Mouse (Mus musculus) fibroblast of lung, adult 2 months (primary cell): ENCODE results near the gene Enpep.

ENCODE experiments used
- DNase-seq: peaks from one replicate; pipeline ENCODE4 v3.0.0-alpha.2; 2011; ENCODE audit warnings: low read depth

Gene Enpep

DNA sequence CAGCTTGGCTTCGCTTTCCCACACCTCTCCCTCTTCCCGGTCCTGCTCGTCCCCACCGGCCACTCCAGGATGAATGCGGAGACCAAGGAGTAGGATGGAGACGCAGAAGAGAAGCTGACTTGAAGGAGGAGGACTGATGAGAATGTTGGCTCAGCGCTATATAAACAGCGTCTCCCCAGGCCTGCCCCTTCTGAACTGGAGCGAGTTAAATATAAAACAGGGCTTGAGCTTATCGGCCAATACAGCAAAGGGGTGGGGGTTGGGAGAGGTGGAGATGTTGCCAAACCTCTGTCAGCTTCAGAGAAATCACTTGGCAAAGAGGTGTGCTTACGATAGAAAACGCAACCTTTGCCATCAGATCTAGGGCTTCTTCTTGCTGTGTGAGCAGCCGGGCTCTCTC is at the start of gene Enpep:
Gene Enpep (minus strand): TSS at position 135 of the 400 bp plus-strand sequence.
- peak; percentile 58 for DNase-seq

DNA sequence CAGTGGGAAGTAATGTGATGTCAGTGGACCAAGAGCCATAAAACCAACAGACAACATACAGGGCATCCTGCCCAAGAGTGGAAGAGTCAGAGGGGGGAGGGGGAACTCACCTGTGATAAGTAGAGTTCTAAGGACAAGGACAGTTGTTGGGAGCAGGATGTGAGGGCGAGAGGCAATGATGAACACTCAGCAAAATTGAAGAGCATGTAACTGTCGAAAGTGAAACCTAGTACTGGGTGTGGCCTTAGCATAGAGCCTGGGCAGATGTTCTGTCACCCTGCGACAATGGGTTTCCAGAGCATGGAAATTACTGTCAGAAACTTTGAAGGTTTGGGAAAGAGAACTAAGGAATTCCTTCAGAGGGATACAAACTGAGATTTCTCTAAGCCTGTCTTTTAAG is 46.6 kb upstream of the Enpep start:
- DNase-seq = no peak

DNA sequence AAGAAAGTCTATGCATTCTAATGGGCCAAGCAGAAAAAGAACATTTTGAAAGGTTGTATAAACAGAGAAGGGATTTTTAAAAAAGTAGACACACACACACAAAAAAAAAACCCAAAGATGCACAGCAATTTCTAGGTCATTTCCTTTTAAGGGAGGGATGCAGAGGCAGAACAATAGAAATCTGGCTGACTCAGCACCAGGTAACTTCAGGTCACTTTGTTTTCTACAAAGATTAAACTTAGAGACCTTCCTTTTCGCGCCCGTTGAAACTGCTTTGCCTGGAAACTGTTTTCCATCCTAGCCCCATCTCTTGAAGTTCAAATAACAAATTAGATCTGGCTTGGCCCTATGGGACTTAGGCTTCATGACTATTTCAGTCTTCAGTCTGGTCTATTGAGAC is 42.6 kb upstream of the Enpep start:
- DNase-seq = no peak

DNA sequence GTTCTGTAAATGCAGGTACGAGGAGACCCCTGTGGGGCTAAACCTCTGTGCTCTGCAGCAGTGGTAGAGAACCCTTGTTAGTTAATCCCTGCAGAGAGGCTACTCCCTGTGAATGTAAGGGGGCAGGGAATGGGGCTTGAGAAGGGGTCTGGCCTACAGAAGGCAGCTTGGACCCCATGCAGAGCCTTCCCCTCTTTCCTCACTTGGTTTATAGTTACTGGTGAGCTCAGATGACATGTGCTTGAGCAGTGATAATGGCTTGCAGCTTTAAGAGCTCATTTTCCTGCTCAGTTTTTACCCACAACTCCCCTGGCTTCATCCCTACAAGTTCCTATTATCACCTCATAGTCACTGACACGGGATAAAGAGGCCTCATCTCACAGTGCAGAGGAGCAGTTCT is 40.6 kb upstream of the Enpep start:
- no peak for DNase-seq

DNA sequence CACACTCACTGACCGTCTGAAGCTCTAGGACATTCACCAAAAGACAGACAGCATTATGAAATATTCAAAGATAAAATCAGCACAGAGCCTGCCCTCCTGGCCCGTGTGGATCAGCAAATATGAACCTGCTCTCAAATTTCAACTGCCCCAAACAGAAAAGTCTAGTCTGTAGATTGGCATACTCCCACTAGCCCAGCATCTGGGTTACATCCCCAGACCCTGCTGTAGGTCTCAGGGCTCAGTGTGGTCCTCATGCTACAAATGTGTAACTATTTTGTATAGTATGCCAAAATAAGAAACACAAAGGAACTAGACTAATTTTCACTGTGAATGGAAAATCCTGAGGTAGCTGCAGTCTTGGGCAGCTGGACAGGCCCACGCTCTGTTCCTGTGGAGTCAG is 37.0 kb upstream of the Enpep start:
- DNase-seq = no peak

DNA sequence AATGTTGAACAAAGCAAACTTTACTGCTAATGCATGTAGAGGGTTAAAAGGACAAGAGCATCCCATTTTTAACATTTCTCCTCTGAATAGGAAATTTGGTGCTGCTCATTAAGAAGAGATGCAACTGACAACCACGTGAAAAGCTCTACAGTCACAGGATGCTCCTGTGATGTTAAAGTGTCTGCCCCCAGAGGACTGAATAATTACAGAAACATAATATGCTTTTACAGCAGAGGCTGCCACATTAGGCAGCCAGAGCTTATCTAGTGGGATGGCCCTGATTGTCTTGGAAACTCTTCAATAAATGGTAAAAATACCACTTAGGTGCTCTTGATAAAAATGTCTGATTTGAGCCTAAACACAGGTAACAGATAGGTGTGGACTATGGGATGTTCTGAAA is 33.4 kb upstream of the Enpep start:
- no peak for DNase-seq

DNA sequence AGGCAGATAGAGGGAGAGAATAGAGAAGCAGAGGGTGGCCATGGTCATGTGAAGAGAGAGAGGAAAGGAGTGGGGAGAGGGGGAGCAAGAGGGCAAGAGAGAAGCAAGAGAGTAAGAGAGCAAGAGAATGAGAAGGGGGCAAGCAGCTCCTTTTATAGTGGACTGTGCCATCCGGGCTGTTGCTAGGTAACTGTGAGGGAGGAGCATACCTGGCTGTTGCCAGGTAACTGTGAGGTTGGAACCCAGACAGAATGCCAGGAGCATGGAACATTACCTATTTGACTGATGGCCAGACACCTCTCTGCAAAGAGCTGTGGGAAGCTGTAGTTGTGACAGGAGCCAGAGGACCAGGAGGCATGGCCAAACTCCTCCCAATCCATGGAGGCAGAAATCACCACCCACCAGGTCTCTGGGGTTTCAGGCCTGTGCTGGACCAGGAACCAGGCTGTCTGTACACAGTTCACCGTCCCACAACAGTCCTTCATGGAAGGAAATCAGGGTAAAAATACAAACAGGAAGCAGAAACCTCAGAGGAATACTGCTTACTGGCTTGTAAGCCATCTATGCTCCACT is 32.4 kb upstream of the Enpep start:
- no peak for DNase-seq

DNA sequence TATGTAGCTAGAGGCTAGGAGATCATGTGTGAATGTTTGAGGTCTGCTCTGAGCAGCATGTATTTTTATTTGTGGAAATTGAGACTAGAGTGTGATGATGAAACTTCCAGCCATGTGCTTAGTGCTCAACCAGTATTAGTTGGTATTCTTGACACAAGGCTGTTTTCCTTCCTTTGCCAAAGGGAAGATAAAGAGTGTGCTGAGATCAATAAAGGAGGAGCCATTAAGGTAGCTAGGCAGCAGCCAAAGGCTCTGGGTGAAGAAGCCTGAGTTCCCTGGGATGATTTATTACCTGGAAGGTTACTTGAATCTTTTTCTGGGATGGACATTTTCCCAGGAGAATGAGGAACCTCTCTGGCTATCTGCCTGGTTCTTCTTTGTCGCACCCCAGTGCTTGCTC is 30.9 kb upstream of the Enpep start:
- no peak for DNase-seq

DNA sequence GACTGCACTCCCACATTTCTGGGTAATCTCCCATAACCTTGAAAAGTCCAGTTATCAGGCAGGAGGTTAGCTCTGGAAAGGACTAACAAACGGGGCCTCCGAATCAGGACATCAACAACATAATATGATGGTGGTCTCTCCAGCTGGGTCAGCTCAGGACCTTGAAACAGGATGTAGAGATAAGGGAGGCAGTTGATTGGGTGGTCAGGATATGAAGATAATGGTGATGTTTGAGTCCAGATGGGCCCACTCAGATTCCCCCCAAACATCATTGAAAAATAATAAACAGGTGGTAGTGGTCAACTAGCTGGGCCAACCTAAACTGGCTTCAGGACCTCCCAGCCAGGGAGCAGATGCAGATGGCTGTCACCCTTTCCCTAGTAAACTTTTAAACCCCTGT is 25.6 kb upstream of the Enpep start:
- DNase-seq = no peak

DNA sequence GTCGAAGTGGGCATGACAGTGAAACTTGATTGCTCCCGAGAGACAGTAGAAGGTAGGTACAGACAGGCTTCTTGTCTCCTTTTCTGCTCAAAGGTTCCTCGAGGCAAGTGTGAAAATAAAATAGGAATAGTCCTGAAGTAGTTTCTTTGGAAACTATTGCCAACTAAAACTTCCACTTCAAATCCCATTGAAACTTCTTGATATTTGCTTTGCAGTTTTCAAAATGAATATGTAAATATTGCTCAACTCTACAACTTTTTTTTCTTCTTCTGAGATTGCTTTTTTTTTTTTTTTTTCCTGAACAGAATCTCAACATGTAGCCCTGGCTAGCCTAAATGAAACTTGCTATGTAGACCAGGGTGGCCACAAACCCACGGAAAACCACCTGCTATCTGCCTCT is 21.4 kb upstream of the Enpep start:
- no peak for DNase-seq

DNA sequence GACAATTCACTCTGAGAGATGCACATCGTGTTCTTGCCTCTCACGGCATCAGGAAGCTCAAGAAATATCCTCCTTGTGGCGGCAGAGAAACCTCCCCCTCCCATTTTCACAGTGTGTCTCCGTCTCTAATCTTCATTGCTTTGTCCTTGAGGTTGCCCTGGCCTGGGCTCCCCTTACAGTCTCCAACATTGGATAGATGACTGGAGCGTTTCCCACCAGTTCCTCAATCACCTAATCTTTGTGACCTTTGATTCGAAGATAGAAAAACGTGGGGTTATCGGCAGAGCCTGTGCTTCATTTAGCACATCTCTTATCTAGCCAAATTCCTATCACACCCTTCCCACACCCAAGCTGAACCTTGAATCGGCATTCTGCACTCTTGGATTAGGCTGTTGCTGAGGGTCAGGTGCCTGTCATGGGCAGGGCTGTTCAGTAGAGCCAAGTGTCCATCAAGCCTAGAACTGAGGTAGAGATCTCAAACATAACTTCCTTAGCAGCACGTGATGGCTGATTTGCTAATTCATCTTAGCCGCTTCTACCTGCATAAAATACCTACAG is 18.9 kb upstream of the Enpep start:
- DNase-seq = no peak

DNA sequence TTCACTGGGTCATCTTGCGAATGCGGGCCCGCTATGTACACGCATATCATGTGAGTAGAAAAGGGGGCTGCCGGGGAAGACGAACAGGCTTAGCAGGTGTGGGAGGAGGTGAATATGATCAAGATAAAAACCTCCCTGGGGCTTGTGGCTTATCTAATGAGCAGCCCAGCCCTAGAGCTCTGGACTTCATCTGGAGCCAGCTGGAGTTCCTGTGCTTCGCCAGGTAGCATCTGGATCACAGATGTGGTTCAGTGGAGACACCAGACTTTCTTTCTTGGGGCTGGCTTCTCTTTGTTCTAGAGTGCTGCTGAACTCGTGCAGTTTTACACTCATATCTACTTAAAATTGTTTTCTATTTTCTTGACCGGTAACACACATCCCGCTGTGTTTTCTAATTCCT is 14.8 kb upstream of the Enpep start:
- no peak for DNase-seq

DNA sequence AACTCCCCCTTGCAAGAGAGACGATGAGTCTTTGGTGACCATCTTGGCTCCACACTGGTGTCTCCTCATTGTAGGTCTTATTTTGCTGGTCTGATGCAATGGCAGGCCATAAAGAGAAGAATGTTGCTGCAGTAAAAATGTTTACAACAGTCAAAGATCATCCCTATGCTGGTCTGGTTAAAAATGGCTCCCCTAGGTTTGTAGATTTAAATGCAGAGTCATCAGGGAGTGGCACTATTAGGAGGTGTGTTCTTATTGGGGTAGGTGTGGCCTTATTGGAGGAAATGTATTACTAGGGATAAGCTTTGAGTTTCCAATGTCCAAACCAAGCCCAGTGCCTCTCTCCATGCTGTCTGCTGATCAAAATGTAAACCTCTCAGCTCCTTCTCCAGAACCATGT is 10.2 kb upstream of the Enpep start:
- DNase-seq = no peak

DNA sequence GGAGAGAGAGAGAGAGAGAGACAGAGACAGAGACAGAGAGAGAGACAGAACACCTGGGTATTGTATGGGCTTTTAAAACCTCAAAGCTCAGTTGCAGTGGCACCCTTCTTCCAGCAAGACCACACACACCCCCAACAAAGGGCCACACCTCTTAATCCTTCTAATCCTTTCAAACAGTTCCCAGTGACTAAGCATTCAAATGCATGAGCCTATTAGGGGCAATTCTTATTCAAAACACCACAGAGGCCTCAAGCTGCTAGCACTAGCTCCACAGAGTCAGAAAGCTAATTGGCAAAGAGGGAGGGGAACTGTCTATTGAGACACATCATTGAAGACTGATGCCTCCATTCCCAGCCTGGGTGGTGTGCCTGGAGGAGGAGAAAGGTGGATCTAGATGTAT is 8.5 kb upstream of the Enpep start:
- no peak for DNase-seq

DNA sequence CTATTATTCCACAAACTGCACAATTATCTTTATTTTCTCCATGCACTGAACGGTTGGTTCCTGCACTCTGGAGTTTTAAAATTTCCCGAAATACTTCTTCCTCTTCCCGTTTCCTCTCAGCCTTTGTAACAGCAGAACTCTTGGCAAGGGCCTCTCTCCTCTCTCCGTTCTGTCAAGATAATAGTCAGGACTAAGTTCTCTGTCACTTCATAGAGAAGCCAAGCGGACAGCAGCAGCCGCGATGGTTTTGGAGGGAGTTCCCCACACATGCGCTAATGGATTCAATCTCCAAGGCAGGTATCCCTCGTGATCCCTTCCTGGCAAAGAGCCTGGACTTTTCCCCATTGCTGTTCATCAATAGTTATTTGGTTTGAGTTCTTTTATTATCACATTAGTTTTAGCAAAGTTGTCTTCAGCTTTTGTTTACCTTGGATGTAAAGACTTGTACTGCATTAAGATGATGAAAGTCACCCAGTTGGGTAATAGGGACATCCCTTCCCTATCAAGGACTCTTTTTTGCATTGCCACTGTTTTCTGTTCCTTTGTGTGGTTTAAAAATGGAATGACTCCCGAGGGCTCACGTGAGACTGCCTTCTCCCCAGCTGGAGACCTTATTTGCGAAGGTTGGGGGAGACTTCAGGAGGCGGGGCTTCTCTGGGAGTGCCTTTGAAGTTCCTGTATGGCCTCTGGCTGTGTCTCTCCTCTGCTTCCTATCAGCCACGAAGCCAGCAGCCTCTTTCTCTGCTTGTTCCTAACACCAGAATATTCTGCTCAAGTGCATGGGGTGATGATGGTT is 6.0 kb upstream of the Enpep start:
- no peak for DNase-seq

DNA sequence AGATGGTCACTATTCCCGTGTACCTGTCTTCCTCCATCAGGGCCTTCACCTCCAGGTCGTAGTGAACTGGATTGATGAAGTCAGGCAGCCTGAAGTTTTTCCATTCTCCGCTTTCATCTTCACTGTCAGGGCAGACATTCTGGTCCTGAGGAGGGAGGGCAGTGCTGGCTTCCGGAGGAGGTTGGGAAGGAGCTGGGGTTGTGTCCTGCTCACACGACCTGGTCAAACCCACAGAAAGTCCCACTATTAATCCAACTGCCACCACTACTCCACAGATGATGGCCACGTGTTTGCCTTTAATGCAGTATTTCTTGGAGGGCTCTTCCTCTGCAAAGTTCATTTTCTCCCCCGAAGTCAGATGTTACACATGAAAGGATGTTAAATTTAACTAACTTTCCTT is 378 bp downstream of the Enpep start:
- no peak for DNase-seq

DNA sequence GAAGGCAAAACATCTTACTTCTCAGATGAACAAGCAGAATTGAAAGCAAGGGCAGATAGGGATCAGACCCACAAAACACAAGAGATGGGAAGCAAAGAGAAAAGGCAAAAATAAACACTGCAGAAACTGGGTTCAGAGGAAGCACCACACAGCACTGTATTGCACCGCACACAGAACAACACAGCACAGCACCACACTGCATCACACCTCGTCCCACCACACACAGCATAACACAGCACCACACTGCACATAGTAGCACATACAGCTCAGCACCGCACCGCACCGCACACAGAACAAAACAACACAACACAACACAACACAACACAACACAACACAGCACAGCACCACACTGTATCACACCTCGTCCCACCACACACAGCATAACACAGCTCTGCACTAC is 1.1 kb downstream of the Enpep start:
- no peak for DNase-seq

DNA sequence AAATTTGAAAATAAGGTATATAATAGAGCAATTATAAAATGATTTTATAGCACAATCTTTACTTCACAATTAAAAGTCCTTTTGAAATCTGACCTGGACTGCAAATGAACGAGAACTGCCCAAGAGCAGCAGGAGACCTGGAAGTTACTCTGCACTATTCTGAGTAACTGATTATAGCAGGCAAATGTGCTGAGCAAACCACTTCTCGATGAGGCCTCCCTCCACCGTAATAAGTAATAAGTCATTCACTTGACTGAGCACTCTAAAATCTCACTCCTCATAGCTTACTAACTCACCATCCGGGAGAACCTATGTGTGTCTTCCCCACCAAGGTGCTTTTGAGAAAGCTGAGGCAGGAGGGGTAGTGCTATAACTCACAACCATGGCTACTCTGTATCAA is 4.5 kb downstream of the Enpep start:
- DNase-seq = no peak

DNA sequence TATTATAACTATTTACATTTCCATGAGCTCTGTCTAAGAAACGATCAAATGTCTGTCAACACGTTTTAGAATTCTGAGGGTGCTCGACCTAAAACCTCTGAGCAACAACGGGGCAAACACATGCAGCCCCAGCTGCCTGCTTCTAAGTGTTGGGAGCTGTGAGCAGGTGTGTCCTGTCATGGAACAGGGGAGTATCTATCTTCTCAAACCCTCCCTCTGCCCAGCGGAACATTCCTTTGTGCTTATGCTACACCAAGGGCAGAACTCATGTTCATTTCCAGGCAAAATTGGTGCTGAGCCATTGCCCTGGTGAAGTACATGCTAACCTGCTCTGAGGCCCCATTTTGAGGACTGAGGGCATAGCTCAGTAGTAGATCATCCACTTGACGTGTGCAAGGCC is 10.9 kb downstream of the Enpep start:
- DNase-seq = no peak

DNA sequence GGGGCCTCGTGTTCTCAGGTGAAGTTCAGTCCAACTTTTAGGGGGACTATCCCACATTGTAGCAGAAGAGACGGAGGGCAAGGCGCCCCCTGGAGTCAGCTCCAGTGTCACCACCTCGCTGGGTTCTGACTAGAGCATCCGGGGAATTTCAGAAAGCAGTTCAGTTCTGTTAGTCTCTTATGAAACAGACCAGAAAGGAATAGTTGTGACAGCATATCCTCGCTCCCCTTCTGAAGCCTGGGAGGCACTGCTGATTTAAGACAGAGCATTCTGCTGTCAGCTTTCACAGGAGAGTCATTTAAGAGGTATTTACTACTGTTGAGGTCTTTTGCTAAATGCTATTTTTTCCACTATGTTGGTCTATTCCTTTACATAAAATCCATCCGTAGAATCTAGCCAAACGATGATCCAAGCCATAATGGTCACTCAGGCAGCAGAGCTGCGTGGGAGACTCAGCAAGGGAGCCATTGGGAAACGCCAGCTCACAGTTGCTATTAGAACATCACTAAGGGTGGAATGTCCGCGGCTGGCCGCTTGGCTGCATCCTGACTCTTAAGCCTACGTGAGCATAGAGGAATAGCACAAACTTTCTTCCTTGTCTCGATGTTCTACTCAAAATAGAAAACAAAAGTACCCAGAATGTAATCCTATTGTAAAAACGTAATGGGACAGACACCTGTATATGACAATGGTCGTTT is 15.3 kb downstream of the Enpep start:
- no peak for DNase-seq

DNA sequence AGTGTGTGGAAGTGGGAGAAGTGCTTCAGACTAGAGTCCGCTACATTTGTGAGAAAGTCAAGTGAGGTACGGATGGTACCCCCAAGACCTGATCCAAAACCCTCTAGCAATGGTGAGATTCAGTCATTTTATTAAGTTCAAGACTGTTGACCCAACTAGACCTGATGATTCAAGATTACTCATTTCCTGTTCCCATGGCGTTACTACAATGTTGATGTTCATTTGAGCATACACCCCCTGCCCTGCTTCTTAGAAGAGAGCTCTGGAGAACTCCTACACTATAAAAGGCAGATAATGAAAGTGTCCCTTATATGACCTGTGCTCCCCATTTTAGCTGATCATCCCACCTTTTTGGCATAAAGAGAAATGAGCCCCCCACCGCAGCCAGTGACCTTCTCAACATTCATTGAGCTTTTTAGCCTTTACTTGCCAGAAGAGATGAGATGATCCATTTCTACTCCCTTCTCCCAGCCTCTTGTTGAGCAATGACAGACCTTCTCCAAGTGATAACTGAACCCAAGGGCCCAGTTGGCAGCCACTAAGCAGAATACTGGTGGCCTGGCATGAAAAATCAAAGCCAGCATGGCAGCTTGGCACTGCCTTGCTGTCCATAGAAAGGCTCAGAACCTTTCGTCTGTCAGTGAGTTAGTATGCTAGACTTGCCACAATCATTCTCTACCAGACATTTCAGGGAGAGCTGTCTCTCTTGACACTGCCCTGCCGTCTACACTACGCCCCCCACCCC is 18.7 kb downstream of the Enpep start:
- DNase-seq = no peak

DNA sequence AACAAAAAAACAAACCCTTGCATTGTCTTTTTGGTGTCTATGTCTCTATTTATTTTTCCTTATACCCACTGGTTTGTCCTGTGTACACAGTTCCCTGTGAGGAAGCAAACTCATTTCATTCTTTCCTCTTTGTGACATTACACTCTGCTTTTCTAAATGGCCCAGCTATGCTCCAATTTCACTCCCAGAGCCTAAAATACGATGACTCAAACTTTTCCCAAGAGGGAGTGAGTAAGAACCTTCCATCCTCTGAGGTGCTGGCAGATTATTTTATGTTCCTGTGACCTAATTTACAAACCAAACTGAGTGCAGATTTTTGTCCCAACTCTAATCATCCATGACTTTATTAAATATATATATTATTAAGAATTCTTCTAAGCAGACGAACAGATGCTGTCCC is 19.3 kb downstream of the Enpep start:
- no peak for DNase-seq

DNA sequence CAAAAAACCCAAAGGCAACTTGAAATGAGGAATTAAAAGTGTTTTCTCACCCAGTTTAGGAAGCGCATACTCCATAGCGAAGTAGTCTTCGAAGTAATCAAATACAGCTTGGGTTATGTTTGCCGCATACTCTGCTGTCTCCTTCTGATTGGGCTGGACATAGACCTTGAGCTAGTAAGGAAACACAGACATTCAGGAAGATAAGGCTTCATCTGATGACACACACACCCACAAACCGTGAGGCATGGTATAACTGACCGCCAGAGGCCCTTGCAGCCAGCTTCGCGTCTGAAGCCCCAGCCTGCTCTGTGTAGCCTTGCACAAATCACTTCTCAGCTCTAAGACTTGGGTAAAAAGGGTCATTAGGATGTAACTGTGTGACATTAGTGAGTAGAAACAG is 20.0 kb downstream of the Enpep start:
- DNase-seq = no peak
